Mouse (Mus musculus): ENCODE measurements around the gene Gpr146. TPM values are rescaled to one million over a fixed set of nuclear protein-coding genes. Genes with fewer than 3 reads are reported as not detected.
"Not testable (repeated sequence)": the region's sequence is repeated elsewhere in the genome, so short reads cannot be mapped to it uniquely, and the experiment has no call there.

Gpr146 gene
- polyA plus RNA-seq, 1 experiment from 2014 or later, result 24.1 TPM

GRCm38 (mm10) chr5:139383234-139383633 is 5.7 kb downstream of the Gpr146 start:
- Histone ChIP-seq H3K4me3 (ENCODE audit: low read depth, low read length) (peak overlapping the region; percentile 99), H3K27ac (ENCODE audit: low read length) (peak overlapping the region; percentile 100), H3K27me3 (ENCODE audit: control insufficient read depth, insufficient read depth, low read depth, low read length) (no peaks in the 10 kb centered on the region), H3K4me2 (ENCODE audit: low read depth, low read length) (peak overlapping the region; percentile 96), H3K9ac (ENCODE audit: low read depth, low read length) (peak overlapping the region; percentile 95), H3K36me3 (ENCODE audit: control insufficient read depth, insufficient read depth) (peaks cover 7% of the 10 kb centered on the region), H3K4me1 (ENCODE audit: control insufficient read depth, low read depth, low read length) (peaks cover 87% of the 10 kb centered on the region), H3K9me3 (replicated peaks; ENCODE audit: control insufficient read depth, low read length) (no peaks in the 10 kb centered on the region)
- no peak for ATAC-seq (ENCODE audit: low read depth)
- 34% methylated on average over 9 of the region's 9 CpGs for WGBS (ENCODE audit: insufficient replicate concordance)

- ATAC-seq (ENCODE audit: low read depth), result no peak
- Histone ChIP-seq H3K9ac (ENCODE audit: low read depth, low read length) (peak overlapping the region; percentile 95), H3K36me3 (ENCODE audit: control insufficient read depth, insufficient read depth) (peaks cover 7% of the 10 kb centered on the region), H3K4me1 (ENCODE audit: control insufficient read depth, low read depth, low read length) (peaks cover 87% of the 10 kb centered on the region), H3K27ac (ENCODE audit: low read length) (peak overlapping the region; percentile 100), H3K4me3 (ENCODE audit: low read depth, low read length) (no peak overlapping the region), H3K4me2 (ENCODE audit: low read depth, low read length) (peak overlapping the region; percentile 33), H3K27me3 (ENCODE audit: control insufficient read depth, insufficient read depth, low read depth, low read length) (no peaks in the 10 kb centered on the region), H3K9me3 (replicated peaks; ENCODE audit: control insufficient read depth, low read length) (no peaks in the 10 kb centered on the region)
- 57% methylated on average over 10 of the region's 10 CpGs for WGBS (ENCODE audit: insufficient replicate concordance)
These were observed 7.0 kb downstream of the Gpr146 start for GRCm38 (mm10) chr5:139384531-139384930.

GRCm38 (mm10) chr5:139386047-139386446 is 8.6 kb downstream of the Gpr146 start:
- Histone ChIP-seq H3K27ac (ENCODE audit: low read length) (peak overlapping the region; percentile 100), H3K4me2 (ENCODE audit: low read depth, low read length) (peak overlapping the region; percentile 43), H3K4me3 (ENCODE audit: low read depth, low read length) (no peak overlapping the region), H3K9me3 (replicated peaks; ENCODE audit: control insufficient read depth, low read length) (no peaks in the 10 kb centered on the region), H3K36me3 (ENCODE audit: control insufficient read depth, insufficient read depth) (peaks cover 7% of the 10 kb centered on the region), H3K9ac (ENCODE audit: low read depth, low read length) (peak overlapping the region; percentile 47), H3K27me3 (ENCODE audit: control insufficient read depth, insufficient read depth, low read depth, low read length) (no peaks in the 10 kb centered on the region), H3K4me1 (ENCODE audit: control insufficient read depth, low read depth, low read length) (peaks cover 85% of the 10 kb centered on the region)
- 89% methylated on average over 5 of the region's 5 CpGs for WGBS (ENCODE audit: insufficient replicate concordance)
- ATAC-seq (ENCODE audit: low read depth), result no peak

GRCm38 (mm10) chr5:139387329-139388194 is 10.1 kb downstream of the Gpr146 start:
- ATAC-seq (ENCODE audit: low read depth), result no peak
- 68% methylated on average over 10 of the region's 10 CpGs for WGBS (ENCODE audit: insufficient replicate concordance)
- H3K9ac ChIP-seq (ENCODE audit: low read depth, low read length), result peak overlapping the region; percentile 96
- peaks cover 20% of the 10 kb centered on the region for H3K36me3 ChIP-seq (ENCODE audit: control insufficient read depth, insufficient read depth)
- H3K4me3 ChIP-seq (ENCODE audit: low read depth, low read length), result peak overlapping the region; percentile 78
- H3K27me3 ChIP-seq (ENCODE audit: control insufficient read depth, insufficient read depth, low read depth, low read length), result no peaks in the 10 kb centered on the region
- H3K4me1 ChIP-seq (ENCODE audit: control insufficient read depth, low read depth, low read length), result peaks cover 87% of the 10 kb centered on the region
- no peaks in the 10 kb centered on the region for H3K9me3 ChIP-seq (replicated peaks; ENCODE audit: control insufficient read depth, low read length)
- peak overlapping the region; percentile 80 for H3K4me2 ChIP-seq (ENCODE audit: low read depth, low read length)
- H3K27ac ChIP-seq (ENCODE audit: low read length), result peak overlapping the region; percentile 100

- whole genome bisulfite sequencing (ENCODE audit: insufficient replicate concordance), result 48% methylated on average over 4 of the region's 4 CpGs
- H3K4me3 ChIP-seq (ENCODE audit: low read depth, low read length), result peak overlapping the region; percentile 78
- H3K9me3 ChIP-seq (replicated peaks; ENCODE audit: control insufficient read depth, low read length), result no peaks in the 10 kb centered on the region
- no peak for ATAC-seq (ENCODE audit: low read depth)
- H3K27ac ChIP-seq (ENCODE audit: low read length), result peak overlapping the region; percentile 100
- H3K4me1 ChIP-seq (ENCODE audit: control insufficient read depth, low read depth, low read length), result peaks cover 87% of the 10 kb centered on the region
- peaks cover 27% of the 10 kb centered on the region for H3K36me3 ChIP-seq (ENCODE audit: control insufficient read depth, insufficient read depth)
- H3K27me3 ChIP-seq (ENCODE audit: control insufficient read depth, insufficient read depth, low read depth, low read length), result no peaks in the 10 kb centered on the region
- H3K9ac ChIP-seq (ENCODE audit: low read depth, low read length), result peak overlapping the region; percentile 96
- peak overlapping the region; percentile 80 for H3K4me2 ChIP-seq (ENCODE audit: low read depth, low read length)
These were observed 10.7 kb downstream of the Gpr146 start for GRCm38 (mm10) chr5:139388195-139388570.

GRCm38 (mm10) chr5:139388694-139389675 is 11.5 kb downstream of the Gpr146 start:
- H3K27ac ChIP-seq (ENCODE audit: low read length), result peak overlapping the region; percentile 100
- H3K4me2 ChIP-seq (ENCODE audit: low read depth, low read length), result peak overlapping the region; percentile 80
- H3K4me1 ChIP-seq (ENCODE audit: control insufficient read depth, low read depth, low read length), result peaks cover 87% of the 10 kb centered on the region
- no peaks in the 10 kb centered on the region for H3K27me3 ChIP-seq (ENCODE audit: control insufficient read depth, insufficient read depth, low read depth, low read length)
- ATAC-seq (ENCODE audit: low read depth), result peak; percentile 76
- no peaks in the 10 kb centered on the region for H3K9me3 ChIP-seq (replicated peaks; ENCODE audit: control insufficient read depth, low read length)
- H3K9ac ChIP-seq (ENCODE audit: low read depth, low read length), result peak overlapping the region; percentile 96
- peaks cover 35% of the 10 kb centered on the region for H3K36me3 ChIP-seq (ENCODE audit: control insufficient read depth, insufficient read depth)
- H3K4me3 ChIP-seq (ENCODE audit: low read depth, low read length), result peak overlapping the region; percentile 78
- WGBS (ENCODE audit: insufficient replicate concordance), result 34% methylated on average over 17 of the region's 17 CpGs

- Histone ChIP-seq H3K27ac (ENCODE audit: low read length) (peak overlapping the region; percentile 100), H3K4me1 (ENCODE audit: control insufficient read depth, low read depth, low read length) (peaks cover 87% of the 10 kb centered on the region), H3K9ac (ENCODE audit: low read depth, low read length) (peak overlapping the region; percentile 96), H3K36me3 (ENCODE audit: control insufficient read depth, insufficient read depth) (peaks cover 41% of the 10 kb centered on the region), H3K9me3 (replicated peaks; ENCODE audit: control insufficient read depth, low read length) (no peaks in the 10 kb centered on the region), H3K4me2 (ENCODE audit: low read depth, low read length) (peak overlapping the region; percentile 80), H3K27me3 (ENCODE audit: control insufficient read depth, insufficient read depth, low read depth, low read length) (no peaks in the 10 kb centered on the region), H3K4me3 (ENCODE audit: low read depth, low read length) (peak overlapping the region; percentile 78)
- 3% methylated on average over 6 of the region's 6 CpGs for WGBS (ENCODE audit: insufficient replicate concordance)
- peak; percentile 86 for ATAC-seq (ENCODE audit: low read depth)
These were observed 12.2 kb downstream of the Gpr146 start for GRCm38 (mm10) chr5:139389676-139390061.

GRCm38 (mm10) chr5:139390324-139391119 is 13.0 kb downstream of the Gpr146 start:
- ATAC-seq (ENCODE audit: low read depth), result peak; percentile 19
- H3K4me1 ChIP-seq (ENCODE audit: control insufficient read depth, low read depth, low read length), result peaks cover 87% of the 10 kb centered on the region
- peak overlapping the region; percentile 78 for H3K4me3 ChIP-seq (ENCODE audit: low read depth, low read length)
- H3K9ac ChIP-seq (ENCODE audit: low read depth, low read length), result peak overlapping the region; percentile 96
- H3K27me3 ChIP-seq (ENCODE audit: control insufficient read depth, insufficient read depth, low read depth, low read length); H3K9me3 ChIP-seq (replicated peaks; ENCODE audit: control insufficient read depth, low read length): not testable (repeated sequence)
- peak overlapping the region; percentile 100 for H3K27ac ChIP-seq (ENCODE audit: low read length)
- WGBS (ENCODE audit: insufficient replicate concordance), result 30% methylated on average over 5 of the region's 5 CpGs
- H3K4me2 ChIP-seq (ENCODE audit: low read depth, low read length), result peak overlapping the region; percentile 80
- H3K36me3 ChIP-seq (ENCODE audit: control insufficient read depth, insufficient read depth), result peaks cover 44% of the 10 kb centered on the region
